Mouse (Mus musculus): ENCODE results near the gene Tmem218.

- TF ChIP-seq SMC3 (IDR thresholded peaks at IDR 0.05; ENCODE audit: low read depth, low read length) (no peak), TAL1 (IDR thresholded peaks at IDR 0.05; ENCODE audit: low read length) (no peak), JUND (IDR thresholded peaks at IDR 0.05; ENCODE audit: low read depth, low read length) (no peak), MYB (IDR thresholded peaks at IDR 0.05; ENCODE audit: low read depth, low read length) (no peak)
Measured at GRCm38 (mm10) chr9:37247429-37247828, 39.4 kb downstream of the Tmem218 start.
